Mouse (Mus musculus) stomach, adult 2 months (tissue): ENCODE data around the gene Olfr1148. TPM values are rescaled to one million over a fixed set of nuclear protein-coding genes. Genes with fewer than 3 reads are reported as not detected.

Experiments
- polyA plus RNA-seq: library from polyadenylated mRNA; depleted of rRNA; stranded (reverse); fragments of >200 nt; gene quantifications from 2 replicates; pipeline ENCODE4 v1.2.3, GENCODE M21; 2012; rRNA removed

The Olfr1148 gene
- not detected in 2 replicates for polyA plus RNA-seq

GRCm38 (mm10) chr2:87830233-87830632 lies at the start of gene Olfr1148:
Gene Olfr1148, plus strand, starts transcription at chr2:87830533.

GRCm38 (mm10) chr2:87800292-87800691 lies 30.0 kb upstream of the Olfr1148 start, which contains the start of gene Olfr1143:
Gene Olfr1143, plus strand, starts transcription at chr2:87800592.

GRCm38 (mm10) chr2:87809522-87809921 lies 20.8 kb upstream of the Olfr1148 start, which contains the start of gene Olfr1145:
Gene Olfr1145, plus strand, starts transcription at chr2:87809822.

GRCm38 (mm10) chr2:87843693-87844092 lies 13.4 kb downstream of the Olfr1148 start, which contains the start of gene Olfr1150-ps1:
Gene Olfr1150-ps1, plus strand, starts transcription at chr2:87843993.

GRCm38 (mm10) chr2:87855562-87855961 lies 25.2 kb downstream of the Olfr1148 start, which contains the start of gene Olfr1151:
Gene Olfr1151, plus strand, starts transcription at chr2:87855862.

GRCm38 (mm10) chr2:87866192-87866591 lies 35.9 kb downstream of the Olfr1148 start, which contains the start of gene Olfr1152:
Gene Olfr1152, plus strand, starts transcription at chr2:87866492.

Other genes with a start within 250 kb of the Olfr1148 start
- gene Olfr1130, start 224.3 kb upstream of the Olfr1148 start, polyA plus RNA-seq, result not detected in 2 replicates
- gene Olfr1131, start 203.4 kb upstream of the Olfr1148 start, polyA plus RNA-seq, result not detected in 2 replicates
- gene Olfr1132, start 193.0 kb upstream of the Olfr1148 start, polyA plus RNA-seq, result not detected in 2 replicates
- gene Olfr1133, start 183.2 kb upstream of the Olfr1148 start, polyA plus RNA-seq, result not detected in 2 replicates
- not detected in 2 replicates for gene Olfr1134, start 172.1 kb upstream of the Olfr1148 start, polyA plus RNA-seq
- not detected in 2 replicates for gene Olfr1135, start 156.9 kb upstream of the Olfr1148 start, polyA plus RNA-seq
- gene Olfr1136, start 136.6 kb upstream of the Olfr1148 start, polyA plus RNA-seq, result not detected in 2 replicates
- gene Olfr1137, start 117.4 kb upstream of the Olfr1148 start, polyA plus RNA-seq, result not detected in 2 replicates
- not detected in 2 replicates for gene Olfr1138, start 90.6 kb upstream of the Olfr1148 start, polyA plus RNA-seq
- not detected in 2 replicates for gene Olfr1140, start 86.8 kb upstream of the Olfr1148 start, polyA plus RNA-seq
- gene Olfr1141, start 76.5 kb upstream of the Olfr1148 start, polyA plus RNA-seq, result not detected in 2 replicates
- gene Olfr152, start 51.0 kb upstream of the Olfr1148 start, polyA plus RNA-seq, result not detected in 2 replicates
- gene Olfr1143, start 29.9 kb upstream of the Olfr1148 start, polyA plus RNA-seq, result not detected in 2 replicates
- not detected in 2 replicates for gene Olfr1145, start 20.7 kb upstream of the Olfr1148 start, polyA plus RNA-seq
- gene Olfr1150-ps1, start 13.5 kb downstream of the Olfr1148 start, polyA plus RNA-seq, result not detected in 2 replicates
- gene Olfr1151, start 25.3 kb downstream of the Olfr1148 start, polyA plus RNA-seq, result not detected in 2 replicates
- not detected in 2 replicates for gene Olfr1152, start 36.0 kb downstream of the Olfr1148 start, polyA plus RNA-seq
- not detected in 2 replicates for gene Olfr1153, start 64.4 kb downstream of the Olfr1148 start, polyA plus RNA-seq
- gene Olfr1154, start 74.6 kb downstream of the Olfr1148 start, polyA plus RNA-seq, result not detected in 2 replicates
- not detected in 2 replicates for gene Olfr1155, start 114.6 kb downstream of the Olfr1148 start, polyA plus RNA-seq
- not detected in 2 replicates for gene Olfr1156, start 122.6 kb downstream of the Olfr1148 start, polyA plus RNA-seq
- not detected in 2 replicates for gene Olfr1157, start 137.8 kb downstream of the Olfr1148 start, polyA plus RNA-seq
- not detected in 2 replicates for gene Olfr74, start 144.1 kb downstream of the Olfr1148 start, polyA plus RNA-seq
- gene Olfr1158, start 159.6 kb downstream of the Olfr1148 start, polyA plus RNA-seq, result not detected in 2 replicates
- gene Olfr1160, start 177.7 kb downstream of the Olfr1148 start, polyA plus RNA-seq, result not detected in 2 replicates
- not detected in 2 replicates for gene Olfr1161, start 192.2 kb downstream of the Olfr1148 start, polyA plus RNA-seq
- gene Olfr73, start 207.2 kb downstream of the Olfr1148 start, polyA plus RNA-seq, result not detected in 2 replicates
- gene Olfr1162, start 220.6 kb downstream of the Olfr1148 start, polyA plus RNA-seq, result not detected in 2 replicates
- not detected in 2 replicates for gene Olfr1163, start 241.3 kb downstream of the Olfr1148 start, polyA plus RNA-seq